Mouse (Mus musculus) lung, postnatal 25 days (tissue): ENCODE results near the gene Zfp30.

ENCODE experiments used
- DNase-seq: peaks from one replicate; pipeline ENCODE4 v3.0.0; 2022; ENCODE audit warnings: low spot score

The Zfp30 gene

DNA sequence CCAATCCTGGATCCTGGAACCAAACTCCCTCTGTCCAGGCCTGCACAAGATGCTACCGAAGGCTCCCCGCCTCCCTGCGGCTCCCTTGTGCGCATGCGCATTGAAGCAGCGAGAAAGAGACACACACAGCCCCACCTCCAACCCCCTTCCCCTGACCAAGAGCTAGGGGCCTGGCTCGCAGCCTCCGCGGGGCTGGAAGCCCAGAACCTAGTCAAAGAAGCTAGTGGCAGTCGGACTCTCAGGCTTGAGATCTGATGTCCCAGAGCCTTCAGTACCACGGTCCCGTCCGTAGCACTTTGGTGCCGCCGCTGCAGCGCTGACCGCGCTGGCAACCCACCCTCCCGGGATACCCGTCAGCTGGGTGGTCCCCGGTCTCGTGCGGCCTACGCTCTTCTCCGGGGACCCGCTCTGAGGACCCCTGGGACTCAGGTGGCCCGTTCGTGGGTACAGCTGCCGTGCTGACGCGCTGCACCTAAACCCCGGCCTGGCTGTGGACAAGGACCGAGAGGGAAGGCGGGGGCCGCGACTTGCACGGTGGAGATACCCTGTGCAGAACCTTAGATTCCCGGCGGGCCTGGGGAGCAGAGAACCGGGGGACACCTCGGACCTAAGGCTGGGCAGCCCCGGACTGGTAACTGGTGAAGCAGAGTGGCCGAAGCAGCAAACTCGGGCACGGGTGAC lies at the start of gene Zfp30:
Gene Zfp30, plus strand, starts transcription at position 128 of the 681 bp plus-strand sequence.
- DNase-seq = peak; percentile 74

DNA sequence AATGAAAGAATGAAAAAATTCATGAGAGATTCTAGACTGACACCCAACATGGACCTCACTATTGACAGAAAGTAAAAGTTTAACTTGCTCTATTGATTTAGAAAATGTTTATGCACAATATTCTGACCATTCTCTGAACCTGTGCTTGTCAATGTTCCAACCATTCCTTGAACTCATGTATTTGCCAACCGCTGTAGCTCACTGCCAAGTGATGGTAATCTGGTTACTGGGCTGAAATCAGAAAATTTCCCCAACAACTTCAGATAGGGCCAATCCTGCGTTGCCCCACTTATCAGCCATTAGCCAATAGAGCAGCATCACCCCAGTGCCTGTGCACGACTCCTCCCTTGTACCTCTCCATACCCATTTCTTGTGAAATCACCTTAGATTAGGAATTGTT lies 41.5 kb upstream of the Zfp30 start:
- no peak for DNase-seq

GRCm38 (mm10) chr7:29760476-29760875 lies 23.3 kb upstream of the Zfp30 start:
- no peak for DNase-seq

GRCm38 (mm10) chr7:29764702-29765101 lies 19.1 kb upstream of the Zfp30 start:
- DNase-seq = no peak

DNA sequence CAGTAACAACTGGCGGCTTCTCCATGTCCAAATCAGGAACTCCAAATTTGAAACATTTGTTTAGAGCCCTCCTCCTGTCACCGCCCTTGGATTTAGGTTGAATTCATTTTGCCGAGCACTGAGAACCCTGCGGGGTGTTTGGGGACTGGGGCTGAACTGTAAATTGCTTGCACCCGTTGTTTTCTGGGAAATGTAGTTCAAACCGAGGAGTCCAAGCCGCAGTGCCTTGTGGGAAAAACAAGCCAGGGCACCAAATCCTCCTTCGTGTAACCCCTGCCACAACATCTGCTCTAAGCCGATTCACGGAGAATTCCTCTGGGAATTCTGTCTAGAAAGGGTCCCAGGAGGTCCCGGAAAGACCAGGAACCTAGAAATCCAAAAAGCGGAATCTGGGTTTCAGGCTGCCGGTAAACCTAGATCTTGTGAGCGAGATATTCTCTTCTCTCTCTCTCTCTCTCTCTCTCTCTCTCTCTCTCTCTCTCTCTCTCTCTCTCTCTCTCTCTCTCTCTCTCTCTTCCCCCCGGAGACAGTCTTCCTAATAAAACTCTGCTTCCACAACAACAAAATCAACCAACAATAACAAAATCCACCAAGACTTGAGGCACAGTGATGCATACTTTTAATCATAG lies 16.6 kb upstream of the Zfp30 start:
- DNase-seq = peak; percentile 87

GRCm38 (mm10) chr7:29768090-29768900 lies 15.5 kb upstream of the Zfp30 start, which contains the start of gene Zfp84:
TSS of gene Zfp84 (plus strand) at chr7:29768552.
- DNase-seq = peak; percentile 96

- no peak for DNase-seq
Measured at GRCm38 (mm10) chr7:29768980-29769379, 14.8 kb upstream of the Zfp30 start.

DNA sequence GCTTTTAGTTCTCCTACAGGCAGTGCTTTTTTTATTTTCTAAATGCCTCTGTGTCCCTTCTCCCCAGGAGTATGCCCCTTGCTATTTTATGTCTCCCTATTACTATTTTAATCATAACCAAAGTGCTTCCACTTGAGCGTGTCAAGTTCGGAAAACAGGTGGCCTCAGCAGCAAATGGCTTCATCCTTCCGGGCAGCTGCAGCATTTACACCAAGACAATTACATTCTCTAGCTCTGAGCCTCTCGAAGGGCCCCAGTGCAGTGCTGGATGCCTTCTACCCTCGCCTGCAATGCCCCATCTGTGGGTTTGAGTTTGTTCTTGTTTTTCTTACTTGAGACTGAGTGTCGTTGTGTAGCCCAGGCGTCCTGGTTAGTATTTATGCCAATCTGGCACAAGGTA lies 10.3 kb upstream of the Zfp30 start:
- no peak for DNase-seq

DNA sequence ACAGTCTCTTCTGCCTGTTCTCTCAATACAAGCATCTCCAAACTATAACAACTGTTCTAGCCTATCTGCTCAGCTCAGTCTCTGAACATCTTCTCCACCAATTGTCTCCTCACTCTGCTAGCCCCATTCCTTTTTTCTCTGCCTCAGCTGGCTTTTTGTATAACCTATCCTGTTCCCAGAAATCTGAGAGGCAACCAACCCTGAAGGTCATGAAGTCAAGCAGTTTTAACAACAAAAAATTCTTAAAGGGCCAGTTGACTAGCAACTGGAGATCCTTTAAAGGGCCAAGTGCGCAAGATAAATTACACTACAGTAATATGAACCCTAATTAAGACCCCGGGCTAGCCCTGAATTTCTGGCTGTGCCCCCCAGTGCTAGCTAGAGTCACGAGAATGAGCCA lies 9.4 kb upstream of the Zfp30 start:
- no peak for DNase-seq

- DNase-seq = no peak
Measured at GRCm38 (mm10) chr7:29776568-29776967, 7.2 kb upstream of the Zfp30 start.

GRCm38 (mm10) chr7:29777372-29777771 lies 6.4 kb upstream of the Zfp30 start:
- no peak for DNase-seq

- DNase-seq = no peak
Measured at GRCm38 (mm10) chr7:29785023-29785422, 1.2 kb downstream of the Zfp30 start.

- no peak for DNase-seq
Measured at GRCm38 (mm10) chr7:29785888-29786287, 2.1 kb downstream of the Zfp30 start.

GRCm38 (mm10) chr7:29792906-29793305 lies 9.1 kb downstream of the Zfp30 start:
- DNase-seq = no peak

- no peak for DNase-seq
Measured at GRCm38 (mm10) chr7:29807046-29807445, 23.2 kb downstream of the Zfp30 start.

DNA sequence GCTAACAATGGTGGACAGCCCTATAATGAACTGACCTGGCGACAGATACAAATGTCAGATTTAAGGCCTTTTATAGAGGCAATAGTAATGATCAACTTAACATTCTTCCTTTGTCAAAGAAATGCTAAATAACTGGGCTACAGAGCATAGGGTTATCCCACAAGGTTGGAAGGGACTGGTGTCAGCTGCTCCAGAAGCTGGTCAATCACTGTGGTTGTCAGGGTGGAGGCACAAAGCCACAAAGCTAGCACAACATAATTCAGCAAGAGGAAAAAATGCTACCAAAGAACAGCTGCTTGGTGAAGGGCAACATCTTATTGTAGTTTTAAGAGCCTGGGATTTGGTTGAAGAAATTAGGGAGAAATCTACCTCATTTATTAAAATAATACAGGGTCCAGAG lies 28.4 kb downstream of the Zfp30 start:
- no peak for DNase-seq

DNA sequence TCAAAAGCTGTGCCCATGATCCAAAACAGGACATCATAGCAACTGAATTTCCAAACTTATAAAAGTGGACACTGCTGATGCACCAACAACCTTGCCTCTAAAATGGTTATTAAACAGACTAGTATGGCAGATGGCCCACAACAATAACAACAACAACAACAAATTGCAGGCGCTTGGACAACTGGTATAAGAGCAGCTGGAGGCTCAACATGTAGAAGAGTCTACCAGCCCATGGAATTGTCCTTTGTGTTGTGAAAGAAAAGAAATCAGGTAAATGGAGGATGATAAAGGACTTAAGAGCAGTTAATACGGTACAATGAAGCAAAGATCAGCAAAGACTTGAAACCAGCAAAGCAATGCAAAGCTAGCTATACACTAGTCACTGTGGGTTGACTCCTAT lies 30.6 kb downstream of the Zfp30 start:
- DNase-seq = no peak

GRCm38 (mm10) chr7:29815061-29815784 lies 31.4 kb downstream of the Zfp30 start:
- no peak for DNase-seq

DNA sequence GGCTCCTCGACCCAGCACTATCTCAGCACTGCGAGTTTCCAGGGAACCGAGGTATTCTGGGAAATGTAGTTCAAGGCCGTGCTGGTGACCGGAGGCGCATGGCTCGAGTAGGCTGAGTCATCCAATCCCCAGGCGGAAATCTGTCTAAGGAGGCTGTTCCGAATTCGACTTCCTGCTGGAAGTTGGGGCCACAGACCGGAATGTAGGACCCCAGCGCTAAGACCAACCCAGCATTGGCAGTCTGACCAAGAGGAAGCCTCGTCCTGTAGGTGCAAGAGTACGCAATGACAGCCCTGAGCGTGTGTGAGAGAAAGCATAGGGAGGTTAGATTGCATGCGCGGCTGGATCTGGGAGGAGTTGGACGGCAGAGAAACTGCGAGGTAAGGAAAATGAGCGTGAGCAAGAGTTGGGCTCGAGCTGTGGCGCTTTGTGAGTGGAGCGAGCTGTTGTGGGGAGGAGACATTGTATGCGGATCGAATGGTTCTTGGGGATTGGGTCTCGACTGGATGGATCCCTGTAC lies 32.2 kb downstream of the Zfp30 start, which contains the start of gene Zfp790:
Gene Zfp790, plus strand, starts transcription at position 205 of the 520 bp plus-strand sequence.
- peak; percentile 95 for DNase-seq

DNA sequence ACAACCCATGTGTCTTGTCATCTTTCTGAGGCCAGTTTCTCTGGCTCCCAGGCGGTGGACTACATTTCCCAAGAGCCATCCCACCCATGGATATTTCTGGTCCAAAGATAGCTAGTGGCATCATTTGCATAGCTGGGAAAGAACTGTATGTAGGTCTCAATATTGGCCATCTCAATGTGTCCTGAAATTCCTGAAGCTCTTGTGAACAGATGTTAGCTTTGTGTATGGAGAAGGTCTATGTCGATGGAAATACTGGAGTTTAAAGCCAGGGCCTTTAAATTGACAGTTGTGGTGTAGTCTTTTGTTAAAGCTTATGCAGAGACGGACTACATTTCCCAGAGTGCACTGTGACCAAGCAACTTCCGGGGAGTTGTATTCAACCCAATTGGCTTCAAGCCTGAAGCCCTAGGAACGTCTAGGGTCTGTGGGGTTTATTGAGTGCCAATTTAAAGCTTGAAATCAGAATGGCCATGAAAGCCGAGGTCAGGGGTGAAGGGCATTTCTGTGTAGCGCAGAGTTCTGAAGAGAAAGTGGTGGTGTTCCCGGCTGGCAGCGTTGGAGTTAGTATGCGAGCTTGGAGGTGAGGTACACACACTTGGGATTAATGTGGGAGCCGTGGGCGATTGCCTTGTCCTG lies 34.9 kb downstream of the Zfp30 start:
- peak; percentile 81 for DNase-seq

- no peak for DNase-seq
Measured at GRCm38 (mm10) chr7:29828001-29828400, 44.2 kb downstream of the Zfp30 start.
